Mouse (Mus musculus) spleen, adult 2 months (tissue): ENCODE measurements around the gene Acvr1. TPM values are rescaled to one million over a fixed set of nuclear protein-coding genes. Genes with fewer than 3 reads are reported as not detected.

ENCODE experiments used
- DNase-seq, 2 experiments: peaks; one replicate each; pipeline versions ENCODE4 v3.0.0 to v3.0.0-alpha.2; 2012 to 2021; ENCODE audit warnings: low spot score in 2 of 2, low read depth in 1 of 2
- H3K27ac ChIP-seq: fragments of 200-500 bp; 2 replicates; pipeline ENCODE4 v1.5.1; 2012; ENCODE audit warnings: low read length, inconsistent platforms; ENCODE audit not compliant: insufficient read depth
- H3K27me3 ChIP-seq: fragments of 200-500 bp; 2 replicates; pipeline ENCODE4 v1.6.1; 2012; ENCODE audit warnings: mild to moderate bottlenecking, moderate library complexity, low read length, inconsistent platforms; ENCODE audit not compliant: control insufficient read depth, insufficient read depth
- H3K36me3 ChIP-seq: fragments of 200-500 bp; 2 replicates; pipeline ENCODE4 v1.6.1; 2012; ENCODE audit warnings: mild to moderate bottlenecking, low read length, inconsistent platforms; ENCODE audit not compliant: control insufficient read depth, insufficient read depth
- H3K4me1 ChIP-seq: fragments of 200-500 bp; 2 replicates; pipeline ENCODE4 v1.6.1; 2011; ENCODE audit warnings: inconsistent platforms; ENCODE audit not compliant: control insufficient read depth, insufficient read depth, insufficient read length
- H3K4me3 ChIP-seq: fragments of 200-500 bp; 2 replicates; pipeline ENCODE4 v1.5.1; 2011; ENCODE audit warnings: mild to moderate bottlenecking, inconsistent platforms; ENCODE audit not compliant: insufficient read depth, insufficient read length; ENCODE audit errors: extremely low read depth
- CTCF ChIP-seq: fragments of 200-500 bp; IDR thresholded peaks from 2 replicates; pipeline ENCODE4 v1.5.1; 2011; ENCODE audit warnings: mild to moderate bottlenecking, inconsistent platforms; ENCODE audit not compliant: insufficient read depth, insufficient read length, insufficient replicate concordance; ENCODE audit errors: extremely low read depth
- POLR2A ChIP-seq: fragments of 200-500 bp; IDR thresholded peaks from 2 replicates; pipeline ENCODE4 v1.6.1; 2011; ENCODE audit warnings: low read depth, low read length, inconsistent platforms
- WGBS: fragments of 180-500 bp; shearing (Covaris S2); methylation state at CpG from one replicate; pipeline ENCODE4 v1.1.7; 2018; 5-methylcytosine and 5-hydroxymethylcytosine counted together
- polyA plus RNA-seq: library from polyadenylated mRNA; depleted of rRNA; stranded (reverse); fragments of >200 nt; gene quantifications from 2 replicates; pipeline ENCODE4 v1.2.3, GENCODE M21; 2012; rRNA removed

Acvr1 gene
- polyA plus RNA-seq, 1 experiment = 1.8 TPM

- TF ChIP-seq CTCF (no peak), POLR2A (no peak)
- H3K27me3 ChIP-seq = peaks cover 6% of the 10 kb centered on the region
- 2% methylated on average over 61 of the region's 65 CpGs for WGBS
- DNase-seq = peak in 1 of 2 experiments; percentile 6
- no peak within 1 kb of the TSS for H3K27ac ChIP-seq
- peak within 1 kb of the TSS; percentile 32; the same call in 1 of the 2 replicates for H3K4me3 ChIP-seq
- H3K4me1 ChIP-seq = peaks cover 7% of the 10 kb centered on the region
- no peaks in the 10 kb centered on the region for H3K36me3 ChIP-seq
Measured at GRCm38 (mm10) chr2:58357414-58358131, 209.4 kb downstream of the Acvr1 start, which contains the start of gene Acvr1c. Acvr1c (minus strand) TSS chr2:58357895.

DNA sequence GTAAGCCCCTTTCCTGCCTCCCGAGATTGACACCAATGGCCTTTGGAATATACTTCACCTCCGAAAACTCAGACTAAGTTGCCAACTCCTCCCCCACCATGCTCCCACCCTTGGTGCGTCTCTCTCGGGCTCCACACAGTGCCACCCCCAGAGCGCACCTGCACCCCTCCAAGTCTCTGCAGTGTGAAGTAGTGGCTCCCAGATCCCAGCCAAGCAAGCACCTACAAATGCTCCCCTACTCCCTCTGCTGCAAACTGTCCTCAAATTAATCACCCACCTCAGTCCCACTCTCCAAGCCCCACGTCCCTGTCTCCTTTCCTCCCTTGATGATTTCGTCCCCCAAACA is 209.9 kb downstream of the Acvr1 start:
- DNase-seq = no peak
- H3K4me1 ChIP-seq = peaks cover 7% of the 10 kb centered on the region
- H3K27ac ChIP-seq = no peak overlapping the region
- 1% methylated on average over 7 of the region's 7 CpGs for WGBS
- peaks cover 6% of the 10 kb centered on the region for H3K27me3 ChIP-seq
- H3K4me3 ChIP-seq = peak overlapping the region; percentile 32; the same call in 1 of the 2 replicates
- no peaks in the 10 kb centered on the region for H3K36me3 ChIP-seq
- TF ChIP-seq CTCF (no peak), POLR2A (no peak)

DNA sequence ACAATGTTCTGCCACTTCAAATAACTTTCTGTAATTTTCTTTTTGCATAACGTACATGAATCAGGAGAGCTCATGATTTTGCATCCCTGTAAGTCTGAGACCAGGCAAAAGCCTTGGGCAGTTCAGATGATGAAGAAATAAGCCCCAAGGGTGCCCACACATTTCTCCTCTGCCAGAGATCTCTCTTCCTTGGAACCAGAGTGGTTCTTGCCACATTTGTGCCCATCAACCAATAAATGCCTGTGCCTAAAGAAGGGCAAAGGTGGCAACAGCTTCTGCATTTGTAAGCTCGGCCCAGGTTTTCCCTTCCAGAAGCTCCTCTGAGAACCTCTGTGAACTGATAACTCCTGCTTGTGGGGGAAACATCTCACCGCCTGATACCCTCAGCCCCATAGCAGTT is 212.6 kb downstream of the Acvr1 start:
- Histone ChIP-seq H3K4me3 (no peak overlapping the region), H3K27ac (no peak overlapping the region), H3K4me1 (peaks cover 7% of the 10 kb centered on the region), H3K27me3 (peaks cover 6% of the 10 kb centered on the region), H3K36me3 (no peaks in the 10 kb centered on the region)
- WGBS = 85% methylated on average over 3 of the region's 3 CpGs
- DNase-seq = no peak
- TF ChIP-seq CTCF = no peak

DNA sequence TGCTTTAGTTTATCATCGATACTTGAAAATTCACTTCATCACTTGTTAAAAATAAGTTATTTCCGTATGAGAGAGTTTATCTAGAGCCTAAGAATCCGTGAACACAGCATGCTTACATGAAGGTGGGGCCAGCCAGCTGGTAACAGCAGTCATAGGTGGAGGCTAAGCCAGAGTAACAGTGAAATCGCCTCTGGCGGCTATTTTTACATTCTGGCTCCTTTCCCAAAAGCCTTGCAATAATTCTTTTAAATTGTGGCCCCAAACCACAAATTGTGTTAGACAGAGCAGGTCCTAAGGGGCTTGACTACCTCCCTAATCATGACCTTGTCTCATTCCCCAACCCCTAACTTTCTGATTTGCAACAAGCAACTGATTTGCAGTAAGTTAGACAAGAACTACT is 214.1 kb downstream of the Acvr1 start:
- no peak overlapping the region for H3K27ac ChIP-seq
- no peak for TF ChIP-seq CTCF
- TF ChIP-seq POLR2A = no peak
- H3K4me3 ChIP-seq = no peak overlapping the region
- peaks cover 5% of the 10 kb centered on the region for H3K27me3 ChIP-seq
- DNase-seq = no peak
- whole genome bisulfite sequencing = 59% methylated on average over 5 of the region's 5 CpGs
- no peaks in the 10 kb centered on the region for H3K36me3 ChIP-seq
- H3K4me1 ChIP-seq = peaks cover 7% of the 10 kb centered on the region

DNA sequence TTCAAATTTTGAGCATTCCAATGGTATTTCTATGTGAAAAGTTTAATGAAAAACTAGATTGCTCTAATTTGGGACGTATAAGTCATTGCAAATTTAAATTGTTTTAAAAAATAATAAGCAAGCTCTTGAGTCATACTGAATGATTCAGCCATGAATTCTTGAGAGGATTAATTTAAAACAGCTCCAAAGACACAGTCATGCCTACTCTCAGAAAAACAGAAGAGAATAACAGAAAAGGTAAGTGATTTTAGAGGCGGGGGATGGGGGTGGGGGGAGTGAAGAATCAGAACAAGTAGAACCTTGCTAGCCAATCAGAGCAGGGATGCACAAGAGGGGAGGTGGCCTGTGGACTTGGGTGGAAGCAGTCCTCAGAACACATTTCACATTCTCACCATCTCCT is 216.3 kb downstream of the Acvr1 start:
- 92% methylated on average over 2 of the region's 2 CpGs for WGBS
- no peak for TF ChIP-seq POLR2A
- no peak for TF ChIP-seq CTCF
- Histone ChIP-seq H3K36me3 (no peaks in the 10 kb centered on the region), H3K4me3 (no peak overlapping the region), H3K27ac (no peak overlapping the region), H3K27me3 (no peaks in the 10 kb centered on the region), H3K4me1 (no peaks in the 10 kb centered on the region)
- no peak for DNase-seq

Other genes starting within 250 kb of the Acvr1 start
- gene Acvr1c, start 209.3 kb downstream of the Acvr1 start, polyA plus RNA-seq = 0.06 and 0.14 TPM in 2 replicates
- gene Gm17409, start 97.0 kb downstream of the Acvr1 start, polyA plus RNA-seq = not detected in 2 replicates
- 1.3 and 1.4 TPM in 2 replicates for gene Upp2, start 141 bp upstream of the Acvr1 start, polyA plus RNA-seq